Mouse (Mus musculus) heart, adult 11 months (tissue): ENCODE measurements around the gene Slc29a1.

Experiments
- DNase-seq: peaks from one replicate; pipeline ENCODE4 v3.0.0; 2022

The Slc29a1 gene

GRCm38 (mm10) chr17:45548541-45549512 lies 50.6 kb downstream of the Slc29a1 start:
- DNase-seq, result peak; percentile 85

- no peak for DNase-seq
Observed at GRCm38 (mm10) chr17:45547461-45548190, 51.8 kb downstream of the Slc29a1 start.

- peak; percentile 80 for DNase-seq
Observed at GRCm38 (mm10) chr17:45546941-45547340, 52.5 kb downstream of the Slc29a1 start.

GRCm38 (mm10) chr17:45545278-45545961 lies 54.0 kb downstream of the Slc29a1 start:
- DNase-seq, result peak; percentile 87

GRCm38 (mm10) chr17:45544873-45545277 lies 54.5 kb downstream of the Slc29a1 start:
- no peak for DNase-seq

- DNase-seq, result peak; percentile 84
Observed at GRCm38 (mm10) chr17:45544001-45544872, 55.2 kb downstream of the Slc29a1 start.

- no peak for DNase-seq
Observed at GRCm38 (mm10) chr17:45543115-45543514, 56.3 kb downstream of the Slc29a1 start.

- peak; percentile 74 for DNase-seq
Observed at GRCm38 (mm10) chr17:45542705-45543104, 56.7 kb downstream of the Slc29a1 start.

- peak; percentile 78 for DNase-seq
Observed at GRCm38 (mm10) chr17:45542129-45542528, 57.3 kb downstream of the Slc29a1 start.

GRCm38 (mm10) chr17:45539664-45540063 lies 59.7 kb downstream of the Slc29a1 start:
- peak; percentile 81 for DNase-seq

- DNase-seq, result no peak
Observed at GRCm38 (mm10) chr17:45538394-45538793, 61.0 kb downstream of the Slc29a1 start.

GRCm38 (mm10) chr17:45536264-45536663 lies 63.1 kb downstream of the Slc29a1 start:
- no peak for DNase-seq
